Mouse (Mus musculus) brain, embryonic 14.5 days (tissue): ENCODE results near the gene Unc93b1.

ENCODE experiments used
- CTCF ChIP-seq: fragments of 200-500 bp; IDR thresholded peaks from 2 replicates; pipeline ENCODE4 v1.5.1; 2012; ENCODE audit warnings: inconsistent platforms, mild to moderate bottlenecking, moderate library complexity, borderline replicate concordance; ENCODE audit not compliant: insufficient read depth, insufficient read length; ENCODE audit errors: extremely low read depth
- POLR2A ChIP-seq: fragments of 200-500 bp; IDR thresholded peaks from 2 replicates; pipeline ENCODE4 v1.6.1; 2012; ENCODE audit warnings: mild to moderate bottlenecking, inconsistent platforms, borderline replicate concordance; ENCODE audit not compliant: poor library complexity, insufficient read depth, insufficient read length, severe bottlenecking; ENCODE audit errors: extremely low read depth

DNA sequence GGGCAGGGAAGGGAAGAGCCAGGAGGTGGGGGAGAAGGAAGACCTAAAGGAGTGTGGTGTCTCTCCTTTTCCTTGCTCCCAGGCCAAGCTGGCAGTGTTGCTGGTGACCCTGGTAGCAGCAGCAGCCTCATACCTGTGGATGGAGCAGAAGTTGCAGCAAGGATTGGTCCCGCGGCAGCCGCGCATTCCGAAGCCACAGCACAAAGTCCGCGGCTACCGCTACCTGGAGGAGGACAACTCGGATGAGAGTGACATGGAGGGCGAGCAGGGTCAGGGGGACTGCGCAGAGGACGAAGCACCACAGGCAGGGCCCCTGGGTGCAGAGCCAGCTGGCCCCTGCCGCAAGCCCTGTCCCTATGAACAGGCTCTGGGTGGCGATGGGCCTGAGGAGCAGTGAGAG is 13.6 kb downstream of the Unc93b1 start:
- TF ChIP-seq POLR2A (no peak), CTCF (no peak)
